Mouse (Mus musculus): ENCODE measurements around the gene Impdh1.
"Not testable (repeated sequence)": the region's sequence is repeated elsewhere in the genome, so short reads cannot be mapped to it uniquely, and the experiment has no call there.

Impdh1 gene

DNA sequence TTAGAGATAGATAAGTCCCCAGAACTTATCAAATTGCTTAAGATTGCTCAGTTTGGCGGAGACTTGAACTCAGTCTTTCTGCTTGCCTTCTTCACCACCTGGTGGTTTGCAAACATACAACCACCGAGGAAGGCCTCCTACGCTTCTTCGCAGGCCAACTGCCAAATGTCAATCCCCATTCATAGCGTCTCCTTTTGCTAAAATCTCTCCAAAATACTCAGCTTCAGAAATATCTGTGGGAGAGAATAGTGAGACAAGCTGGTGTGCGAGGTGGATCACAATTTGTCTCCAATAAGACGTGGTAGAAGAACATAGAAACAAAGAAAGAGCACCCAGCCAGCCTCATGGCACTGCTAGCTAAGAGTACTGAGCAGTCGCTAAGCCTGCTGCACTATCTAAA is 36.3 kb downstream of the Impdh1 start:
- DNase-seq (ENCODE audit: low read depth, low spot score) = no peak

GRCm38 (mm10) chr6:29178888-29179658 is 37.1 kb downstream of the Impdh1 start, which contains the start of gene Prrt4:
Gene Prrt4, minus strand, starts transcription at chr6:29179584.
- DNase-seq (ENCODE audit: low read depth, low spot score) = no peak

GRCm38 (mm10) chr6:29177901-29178879 is 38.0 kb downstream of the Impdh1 start:
- DNase-seq (ENCODE audit: low read depth, low spot score) = no peak

DNA sequence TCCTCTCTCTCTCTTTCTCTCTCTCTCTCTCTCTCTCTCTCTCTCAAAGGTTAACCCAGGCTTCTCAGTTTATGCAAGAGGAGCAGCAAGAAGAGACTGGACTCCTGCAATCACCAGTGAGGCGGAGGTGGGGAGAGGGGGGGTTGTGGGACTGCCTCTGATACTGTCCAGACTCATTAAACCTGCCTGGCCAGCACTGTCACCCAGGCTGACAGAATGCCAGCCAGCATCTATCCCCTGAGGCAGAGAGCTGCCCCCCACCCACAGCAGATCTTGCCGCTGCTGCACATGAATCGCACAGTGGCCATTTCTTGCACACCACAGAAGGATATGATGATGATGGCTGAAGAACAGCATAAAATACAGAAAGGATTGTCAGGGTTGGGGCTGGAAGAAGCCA is 41.1 kb downstream of the Impdh1 start:
- DNase-seq (ENCODE audit: low read depth, low spot score) = no peak

DNA sequence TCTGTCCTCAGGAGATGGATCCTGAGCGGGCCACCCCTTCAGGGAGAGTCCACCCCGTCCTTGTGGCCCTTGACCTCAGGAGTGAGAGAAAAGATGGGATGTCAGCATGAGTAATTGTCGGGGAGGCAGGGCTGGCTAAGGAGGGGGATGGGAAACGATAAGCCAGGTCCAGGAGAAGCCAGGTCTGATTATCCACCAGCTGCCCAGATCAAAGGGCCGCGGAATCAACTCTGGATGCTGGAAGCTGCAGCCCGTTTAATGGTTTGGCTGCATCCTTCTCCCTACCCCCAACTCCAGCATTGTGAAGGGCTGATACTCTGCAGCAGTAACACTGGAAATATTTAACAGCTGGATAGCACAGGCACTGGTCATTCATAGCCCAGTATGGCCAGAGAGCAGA is 41.8 kb downstream of the Impdh1 start:
- DNase-seq (ENCODE audit: low read depth, low spot score) = no peak

- peak; percentile 43 for DNase-seq (ENCODE audit: low read depth, low spot score)
Measured at GRCm38 (mm10) chr6:29170952-29171388, 45.2 kb downstream of the Impdh1 start.

- no peak for DNase-seq (ENCODE audit: low read depth, low spot score)
Measured at GRCm38 (mm10) chr6:29170063-29170921, 45.9 kb downstream of the Impdh1 start.

DNA sequence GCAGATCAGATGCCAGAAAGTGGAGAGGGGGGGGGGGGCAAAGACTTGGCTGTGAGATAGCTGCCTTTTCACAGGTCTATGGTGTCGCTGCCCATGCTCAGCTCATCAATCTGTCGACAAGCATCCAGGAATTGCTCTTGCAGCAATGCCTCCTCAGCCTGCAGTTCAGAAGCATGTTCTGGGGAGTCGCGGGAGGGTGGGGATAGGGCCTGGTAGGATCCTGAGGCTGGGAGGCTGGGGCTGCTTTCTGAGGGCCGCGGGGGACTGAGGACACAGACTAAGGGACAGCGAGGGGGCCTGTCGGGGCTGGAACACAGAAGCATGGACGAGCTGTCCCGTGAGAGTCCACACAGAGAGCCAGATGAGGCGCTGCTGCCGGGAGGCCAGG is 46.5 kb downstream of the Impdh1 start:
- no peak for DNase-seq (ENCODE audit: low read depth, low spot score)

GRCm38 (mm10) chr6:29168871-29169270 is 47.3 kb downstream of the Impdh1 start:
- no peak for DNase-seq (ENCODE audit: low read depth, low spot score)

DNA sequence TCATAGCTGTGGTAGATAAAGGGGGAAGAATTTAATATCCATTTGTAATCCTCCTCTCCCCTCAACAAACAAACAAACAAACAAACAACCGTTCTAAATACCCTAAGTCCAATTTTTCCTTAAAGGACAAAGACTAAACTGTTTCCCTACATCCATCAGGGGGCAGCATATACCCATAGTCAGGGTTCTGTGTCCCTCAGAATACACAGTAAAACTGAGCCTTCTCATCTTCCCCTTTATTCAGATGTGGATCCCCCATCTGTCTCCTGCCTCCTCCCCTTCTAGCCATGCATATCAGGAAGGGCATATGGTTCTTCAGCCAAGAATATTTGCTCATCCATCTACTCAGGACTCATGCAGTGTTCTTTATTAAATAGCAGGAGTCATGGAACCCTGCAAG is 50.0 kb downstream of the Impdh1 start:
- DNase-seq (ENCODE audit: low read depth, low spot score) = no peak

GRCm38 (mm10) chr6:29164314-29165244 is 51.6 kb downstream of the Impdh1 start, which contains the start of gene Rbm28:
Gene Rbm28, minus strand, starts transcription at chr6:29165006.
- DNase-seq (ENCODE audit: low read depth, low spot score) = peak; percentile 85

- DNase-seq (ENCODE audit: low read depth, low spot score) = not testable (repeated sequence)
Measured at GRCm38 (mm10) chr6:29161291-29161690, 54.9 kb downstream of the Impdh1 start.

DNA sequence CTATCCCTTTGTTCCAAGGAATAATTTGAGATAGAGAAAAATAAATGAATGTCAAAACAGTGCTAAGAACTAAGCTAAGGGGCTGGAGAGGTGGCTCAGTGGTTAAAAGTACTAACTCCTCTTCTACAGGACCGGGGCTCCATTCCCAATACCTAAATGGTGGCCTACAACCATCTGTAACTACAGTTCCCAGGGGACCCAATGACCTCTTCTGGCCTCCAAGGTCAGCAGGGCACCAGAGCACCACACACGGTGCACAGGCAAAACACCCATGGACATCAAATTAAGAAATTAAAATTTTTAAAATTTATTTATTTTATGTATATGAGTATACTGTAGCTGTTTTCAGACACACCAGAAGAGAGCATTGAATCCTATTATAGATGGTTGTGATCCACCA is 55.4 kb downstream of the Impdh1 start:
- no peak for DNase-seq (ENCODE audit: low read depth, low spot score)

- DNase-seq (ENCODE audit: low read depth, low spot score) = no peak
Measured at GRCm38 (mm10) chr6:29156326-29156725, 59.8 kb downstream of the Impdh1 start.
